Comparison of ENCODE assay signal across 23 mouse cellular contexts in genomic region chr17:6174574-6174973, GRCm38 (mm10).
A peak's percentile ranks its signal among the peaks of the same experiment; 100 is the strongest.
DNase-seq lines count a peak whose midpoint lies in the region; ATAC-seq and TF ChIP-seq lines count a peak whose summit lies in the region.
"Had no signal": no experiment of that assay in that cellular context is flagged by ENCODE, and none has a peak within 500 bp of the region (broad histone marks: within the 10 kb centered on the region; RNA-seq: fewer than 3 reads in every experiment).

No protein-coding gene starts in this region.

- H3K27me3 ChIP-seq in hindbrain, embryonic 13.5 days = no peaks in the 10 kb centered on the region
- H3K27me3 ChIP-seq: CH12.LX; heart, embryonic 13.5 days; Patski had no signal

- 0 out of 2 replicates have a peak, but pooled peaks cover 4% of the 10 kb centered on the region for H3K9me3 ChIP-seq in hindbrain, embryonic 13.5 days

- TF ChIP-seq CTCF in embryonic fibroblast, embryonic 13.5 days (IDR thresholded peaks at IDR 0.05; ENCODE audit: borderline replicate concordance, insufficient read depth, low read length) = no peak

- H3K27ac ChIP-seq in embryonic fibroblast, embryonic 13.5 days (ENCODE audit: insufficient read depth, low read length) = peak overlapping the region; percentile 32; the same call in 1 of the 2 replicates
- no peak overlapping the region for H3K27ac ChIP-seq in hindbrain, embryonic 13.5 days
- H3K27ac ChIP-seq: embryonic facial prominence, embryonic 10.5 days; forebrain, embryonic 10.5 days had no signal

- H3K36me3 ChIP-seq in hindbrain, embryonic 13.5 days = peaks cover 36% of the 10 kb centered on the region

- no peak for TF ChIP-seq POLR2A in embryonic fibroblast, embryonic 13.5 days (IDR thresholded peaks at IDR 0.05; ENCODE audit: low read depth, low read length)

- DNase-seq in kidney, adult 8-10 months = peak; percentile 30 to 35
- DNase-seq in kidney, adult 18-20 months = no peak
- peak; percentile 9 for DNase-seq in ZHBTc4 (ENCODE audit: low read depth, low spot score)
- peak; percentile 41 to 55 for DNase-seq in kidney, postnatal 36 days
- DNase-seq in retina, postnatal 1 day = no peak
- no peak for DNase-seq in cerebellum, postnatal 25 days
- DNase-seq: adrenal gland, adult 2 months; adrenal gland, postnatal 25 days; cerebellum, adult 11 months; cerebellum, adult 9-11 months; gastrocnemius, postnatal 36 days; heart, adult 11 months; heart, postnatal 36 days had no signal

- H3K9ac ChIP-seq in hindbrain, embryonic 13.5 days = no peak overlapping the region
- H3K9ac ChIP-seq: heart, embryonic 13.5 days had no signal

- peaks cover 15% of the 10 kb centered on the region for H3K4me1 ChIP-seq in embryonic fibroblast, embryonic 13.5 days (ENCODE audit: control insufficient read depth, insufficient read depth, low read length)
- peaks cover 24% of the 10 kb centered on the region for H3K4me1 ChIP-seq in hindbrain, embryonic 13.5 days (replicated peaks)

- WGBS in hindbrain, embryonic 13.5 days = 77% methylated on average over 1 of the region's 1 CpGs

- ATAC-seq in hindbrain, embryonic 13.5 days (ENCODE audit: low FRiP score) = no peak
- ATAC-seq: forebrain, embryonic 14.5 days; hindbrain, embryonic 16.5 days; Patski had no signal

- no peak overlapping the region for H3K4me2 ChIP-seq in hindbrain, embryonic 13.5 days
- H3K4me2 ChIP-seq: heart, embryonic 13.5 days had no signal

- H3K4me3 ChIP-seq in embryonic fibroblast, embryonic 13.5 days (ENCODE audit: insufficient read depth, low read length) = no peak overlapping the region
- no peak overlapping the region for H3K4me3 ChIP-seq in hindbrain, embryonic 13.5 days
- H3K4me3 ChIP-seq: embryonic facial prominence, embryonic 10.5 days; erythroblast, embryonic 14.5 days; forebrain, embryonic 10.5 days; heart, embryonic 13.5 days had no signal

Comparison
In these comparisons a context has a peak if more than half of its experiments do, and no peak if none do; other contexts are left out.
1. DNase-seq: peak in kidney, adult 8-10 months (2 of 2), ZHBTc4 (single experiment) and kidney, postnatal 36 days (2 of 2); none in kidney, adult 18-20 months (single experiment), retina, postnatal 1 day (single experiment) and cerebellum, postnatal 25 days (0 of 2).